Mouse (Mus musculus): ENCODE results near the gene Slc9a9. TPM values are rescaled to one million over a fixed set of nuclear protein-coding genes. Genes with fewer than 3 reads are reported as not detected.
A peak's percentile ranks its signal among the peaks of the same experiment; 100 is the strongest.

Slc9a9 gene
- polyA plus RNA-seq, 1 experiment from 2014 or later: 4.0 TPM

DNA sequence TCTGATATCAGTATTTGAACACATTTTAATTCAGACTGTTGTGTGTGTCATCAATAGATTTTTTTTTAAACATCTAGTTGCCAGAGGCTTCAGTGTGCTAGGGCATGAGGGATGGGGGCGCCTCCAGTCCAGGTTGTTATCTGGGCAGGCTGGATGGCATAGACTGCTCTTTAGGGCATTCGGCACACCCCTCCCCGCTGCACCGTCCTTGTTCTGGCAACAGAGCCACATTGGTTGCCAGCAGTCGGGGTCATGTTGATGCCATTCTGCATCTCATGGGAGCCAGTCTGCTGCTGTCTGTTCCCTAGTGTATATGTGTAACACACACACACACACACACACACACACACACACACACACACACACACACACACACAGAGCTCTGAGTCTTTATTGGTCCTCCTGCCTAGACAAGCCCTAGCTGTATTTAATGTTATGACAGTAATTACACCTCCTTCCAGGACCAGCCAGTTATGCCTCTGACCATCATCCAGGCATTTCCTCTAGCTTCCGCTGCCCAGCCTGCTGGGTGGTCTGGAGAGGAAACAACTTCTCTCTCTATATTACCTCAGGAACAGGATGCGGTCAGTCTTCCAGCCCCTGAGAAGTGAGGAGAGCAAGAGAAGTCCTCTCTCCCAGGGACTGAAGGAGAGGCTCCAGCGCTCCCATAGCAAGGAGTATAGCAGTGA is 63.0 kb downstream of the Slc9a9 start:
- 72% methylated on average over 8 of the region's 8 CpGs for WGBS
- Histone ChIP-seq H3K4me2 (no peak overlapping the region), H3K9me3 (replicated peaks) (no peaks in the 10 kb centered on the region), H3K27ac (ENCODE audit: poor library complexity, severe bottlenecking) (no peak overlapping the region), H3K36me3 (no peaks in the 10 kb centered on the region), H3K27me3 (replicated peaks) (peaks cover 8% of the 10 kb centered on the region; the same call in 1 of the 2 replicates), H3K4me1 (replicated peaks) (no peaks in the 10 kb centered on the region), H3K4me3 (no peak overlapping the region), H3K9ac (no peak overlapping the region)
- peak; percentile 29; the same call in 1 of the 2 replicates for ATAC-seq (ENCODE audit: insufficient number of reproducible peaks, low FRiP score)

GRCm38 (mm10) chr9:94734320-94734719 is 64.6 kb downstream of the Slc9a9 start:
- no peaks in the 10 kb centered on the region for H3K4me1 ChIP-seq (replicated peaks)
- no peaks in the 10 kb centered on the region for H3K36me3 ChIP-seq
- 0 out of 2 replicates have a peak, but pooled peaks cover 8% of the 10 kb centered on the region for H3K27me3 ChIP-seq (replicated peaks)
- no peak overlapping the region for H3K4me3 ChIP-seq
- H3K9ac ChIP-seq: no peak overlapping the region
- no peaks in the 10 kb centered on the region for H3K9me3 ChIP-seq (replicated peaks)
- no peak for ATAC-seq (ENCODE audit: insufficient number of reproducible peaks, low FRiP score)
- no peak overlapping the region for H3K27ac ChIP-seq (ENCODE audit: poor library complexity, severe bottlenecking)
- WGBS: 79% methylated on average over 1 of the region's 1 CpGs
- no peak overlapping the region for H3K4me2 ChIP-seq

- H3K9me3 ChIP-seq (replicated peaks): no peaks in the 10 kb centered on the region
- 0 out of 2 replicates have a peak, but pooled peaks cover 8% of the 10 kb centered on the region for H3K27me3 ChIP-seq (replicated peaks)
- H3K4me3 ChIP-seq: no peak overlapping the region
- H3K9ac ChIP-seq: no peak overlapping the region
- H3K36me3 ChIP-seq: no peaks in the 10 kb centered on the region
- 0 out of 2 replicates have a peak, but pooled peaks cover 5% of the 10 kb centered on the region for H3K4me1 ChIP-seq (replicated peaks)
- no peak for ATAC-seq (ENCODE audit: insufficient number of reproducible peaks, low FRiP score)
- 65% methylated on average over 5 of the region's 5 CpGs for WGBS
- H3K4me2 ChIP-seq: no peak overlapping the region
- no peak overlapping the region for H3K27ac ChIP-seq (ENCODE audit: poor library complexity, severe bottlenecking)
Observed at GRCm38 (mm10) chr9:94737226-94737625, 67.5 kb downstream of the Slc9a9 start.

DNA sequence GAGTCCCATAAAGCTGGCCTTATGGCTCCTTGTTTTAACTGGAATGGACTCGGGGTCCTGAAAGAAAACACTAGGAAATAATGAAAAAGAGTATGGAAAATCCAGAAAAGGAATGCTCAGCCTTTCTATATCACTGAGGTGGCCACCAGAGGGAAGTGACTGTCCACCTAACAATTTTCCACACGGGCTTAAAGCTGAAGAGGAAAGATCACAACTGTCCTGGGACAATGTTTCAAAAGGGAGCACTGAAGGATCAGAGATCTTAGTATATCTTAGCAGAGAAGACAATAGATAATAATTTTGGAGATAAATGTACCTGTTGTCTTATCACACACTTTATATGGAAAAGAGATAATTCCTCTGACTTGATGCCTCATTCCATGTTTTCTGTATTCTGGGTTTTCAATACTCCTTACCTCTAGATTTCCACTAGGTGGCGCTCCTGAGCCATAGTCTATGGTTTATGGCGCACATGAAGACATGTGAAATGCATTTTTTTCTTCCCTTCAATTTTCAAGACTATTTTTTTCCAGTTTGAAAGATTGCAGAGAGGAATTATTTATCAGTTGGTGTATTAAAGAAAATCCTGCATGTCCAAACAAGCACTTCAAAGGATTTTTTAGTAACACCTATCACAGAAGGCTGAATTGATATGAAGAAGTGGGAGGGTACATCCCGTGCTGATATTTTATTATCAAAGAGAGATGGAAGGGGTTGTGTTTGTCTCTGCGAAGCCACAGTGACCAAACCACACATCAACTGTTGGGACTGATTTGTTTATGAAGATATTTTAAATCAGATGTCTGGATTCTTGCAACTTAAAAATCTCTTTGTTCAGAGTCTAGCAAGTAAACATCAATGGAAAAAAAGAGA is 69.1 kb downstream of the Slc9a9 start:
- 40% methylated on average over 6 of the region's 6 CpGs for WGBS
- no peak for ATAC-seq (ENCODE audit: insufficient number of reproducible peaks, low FRiP score)
- H3K4me2 ChIP-seq: no peak overlapping the region
- no peak overlapping the region for H3K4me3 ChIP-seq
- no peaks in the 10 kb centered on the region for H3K9me3 ChIP-seq (replicated peaks)
- H3K27ac ChIP-seq (ENCODE audit: poor library complexity, severe bottlenecking): no peak overlapping the region
- H3K9ac ChIP-seq: no peak overlapping the region
- 0 out of 2 replicates have a peak, but pooled peaks cover 5% of the 10 kb centered on the region for H3K4me1 ChIP-seq (replicated peaks)
- H3K36me3 ChIP-seq: no peaks in the 10 kb centered on the region
- H3K27me3 ChIP-seq (replicated peaks): 0 out of 2 replicates have a peak, but pooled peaks cover 8% of the 10 kb centered on the region

DNA sequence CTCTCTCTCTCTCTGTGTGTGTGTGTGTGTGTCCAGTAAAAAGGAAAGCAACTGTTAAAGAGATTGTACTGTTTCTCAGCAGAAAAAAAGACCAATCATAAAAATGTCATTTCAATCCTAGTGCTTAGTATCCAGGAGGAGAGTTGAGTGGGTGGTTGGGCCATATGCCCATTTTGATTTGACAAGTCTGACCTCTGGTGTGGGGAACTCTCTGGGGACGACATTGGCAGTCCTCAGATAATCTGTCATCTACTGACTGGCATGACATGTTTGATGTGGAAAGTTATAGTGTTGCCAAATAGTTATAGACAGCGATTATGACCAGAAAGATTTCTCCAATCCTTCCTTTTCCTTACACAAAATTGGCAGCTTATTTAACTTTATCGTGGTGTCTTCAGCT is 71.1 kb downstream of the Slc9a9 start:
- Histone ChIP-seq H3K9me3 (replicated peaks) (no peaks in the 10 kb centered on the region), H3K4me3 (no peak overlapping the region), H3K4me2 (no peak overlapping the region), H3K4me1 (replicated peaks) (0 out of 2 replicates have a peak, but pooled peaks cover 5% of the 10 kb centered on the region), H3K27me3 (replicated peaks) (0 out of 2 replicates have a peak, but pooled peaks cover 8% of the 10 kb centered on the region), H3K9ac (no peak overlapping the region), H3K27ac (ENCODE audit: poor library complexity, severe bottlenecking) (no peak overlapping the region), H3K36me3 (no peaks in the 10 kb centered on the region)
- ATAC-seq (ENCODE audit: insufficient number of reproducible peaks, low FRiP score): no peak
- WGBS: 71% methylated on average over 3 of the region's 3 CpGs

GRCm38 (mm10) chr9:94743291-94743690 is 73.6 kb downstream of the Slc9a9 start:
- Histone ChIP-seq H3K4me3 (no peak overlapping the region), H3K4me1 (replicated peaks) (0 out of 2 replicates have a peak, but pooled peaks cover 5% of the 10 kb centered on the region), H3K36me3 (no peaks in the 10 kb centered on the region), H3K27me3 (replicated peaks) (no peaks in the 10 kb centered on the region), H3K9me3 (replicated peaks) (no peaks in the 10 kb centered on the region), H3K9ac (no peak overlapping the region), H3K4me2 (no peak overlapping the region), H3K27ac (ENCODE audit: poor library complexity, severe bottlenecking) (no peak overlapping the region)
- WGBS: 91% methylated on average over 1 of the region's 1 CpGs
- no peak for ATAC-seq (ENCODE audit: insufficient number of reproducible peaks, low FRiP score)

GRCm38 (mm10) chr9:94748503-94748902 is 78.8 kb downstream of the Slc9a9 start:
- no peaks in the 10 kb centered on the region for H3K9me3 ChIP-seq (replicated peaks)
- no peak for ATAC-seq (ENCODE audit: insufficient number of reproducible peaks, low FRiP score)
- H3K9ac ChIP-seq: no peak overlapping the region
- no peak overlapping the region for H3K4me3 ChIP-seq
- WGBS: 82% methylated on average over 2 of the region's 2 CpGs
- H3K4me1 ChIP-seq (replicated peaks): peaks cover 8% of the 10 kb centered on the region
- peaks cover 3% of the 10 kb centered on the region; the same call in 1 of the 2 replicates for H3K27me3 ChIP-seq (replicated peaks)
- H3K36me3 ChIP-seq: no peaks in the 10 kb centered on the region
- H3K27ac ChIP-seq (ENCODE audit: poor library complexity, severe bottlenecking): no peak overlapping the region
- no peak overlapping the region for H3K4me2 ChIP-seq

DNA sequence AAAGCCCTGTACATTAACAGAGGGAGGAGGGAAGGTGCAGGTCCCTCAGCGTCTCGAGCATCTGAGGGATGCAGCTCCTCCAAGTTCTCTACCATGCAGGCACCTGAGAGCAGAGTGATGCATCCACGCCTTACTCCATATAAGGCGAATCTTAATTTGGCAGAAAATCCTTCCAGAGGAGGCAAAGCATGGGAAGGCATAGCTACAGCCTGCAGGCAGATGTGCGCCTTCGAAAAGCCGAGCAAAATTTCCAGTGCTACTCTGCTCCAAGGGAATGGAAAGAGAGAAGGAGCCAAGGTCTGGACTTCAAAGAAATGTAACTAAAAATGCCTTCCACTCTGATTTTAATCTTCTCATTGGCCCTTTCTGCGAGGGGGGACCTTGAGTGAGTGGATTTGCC is 80.5 kb downstream of the Slc9a9 start:
- no peak for ATAC-seq (ENCODE audit: insufficient number of reproducible peaks, low FRiP score)
- WGBS: 81% methylated on average over 8 of the region's 8 CpGs
- Histone ChIP-seq H3K9me3 (replicated peaks) (no peaks in the 10 kb centered on the region), H3K9ac (no peak overlapping the region), H3K36me3 (no peaks in the 10 kb centered on the region), H3K4me2 (no peak overlapping the region), H3K4me1 (replicated peaks) (peaks cover 8% of the 10 kb centered on the region), H3K4me3 (no peak overlapping the region), H3K27ac (ENCODE audit: poor library complexity, severe bottlenecking) (no peak overlapping the region), H3K27me3 (replicated peaks) (peaks cover 3% of the 10 kb centered on the region; the same call in 1 of the 2 replicates)

DNA sequence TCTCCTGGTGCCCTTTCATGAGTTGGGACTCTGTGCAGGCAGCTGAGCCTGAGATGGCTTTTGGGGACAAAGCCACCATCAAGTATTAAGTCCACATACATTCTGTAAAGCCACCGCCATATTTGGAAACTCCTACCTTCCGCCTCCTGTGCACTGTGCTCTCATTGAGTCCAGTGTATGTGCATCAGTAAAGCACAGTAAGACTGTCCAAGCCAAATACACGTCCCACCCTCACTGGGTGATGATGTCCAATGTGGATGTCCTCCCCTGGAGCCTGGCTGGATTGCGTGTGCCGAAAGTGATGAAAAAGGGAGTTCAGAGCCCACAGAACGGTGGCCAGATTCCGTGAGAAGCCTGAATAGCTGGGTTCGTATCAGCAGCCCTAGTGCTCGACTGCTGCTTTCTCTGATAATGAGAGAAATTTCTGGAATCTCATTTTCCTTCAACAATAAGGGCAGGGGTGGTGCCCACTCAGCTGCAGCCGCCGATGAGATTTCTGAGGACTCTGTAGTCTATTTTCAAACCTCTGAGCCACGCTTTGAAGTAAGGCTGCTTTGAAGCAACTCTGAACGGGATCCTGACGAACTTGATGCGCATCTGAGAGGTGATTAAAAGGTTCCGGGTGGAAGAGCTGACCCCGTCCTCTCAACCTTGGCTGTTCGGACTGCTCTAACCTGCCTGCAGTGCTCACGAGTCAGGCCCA is 81.4 kb downstream of the Slc9a9 start:
- H3K4me2 ChIP-seq: peak overlapping the region; percentile 40
- WGBS: 43% methylated on average over 19 of the region's 19 CpGs
- peaks cover 3% of the 10 kb centered on the region; the same call in 1 of the 2 replicates for H3K27me3 ChIP-seq (replicated peaks)
- no peaks in the 10 kb centered on the region for H3K9me3 ChIP-seq (replicated peaks)
- ATAC-seq (ENCODE audit: insufficient number of reproducible peaks, low FRiP score): no peak
- H3K9ac ChIP-seq: no peak overlapping the region
- H3K36me3 ChIP-seq: no peaks in the 10 kb centered on the region
- peaks cover 8% of the 10 kb centered on the region for H3K4me1 ChIP-seq (replicated peaks)
- no peak overlapping the region for H3K4me3 ChIP-seq
- H3K27ac ChIP-seq (ENCODE audit: poor library complexity, severe bottlenecking): no peak overlapping the region

DNA sequence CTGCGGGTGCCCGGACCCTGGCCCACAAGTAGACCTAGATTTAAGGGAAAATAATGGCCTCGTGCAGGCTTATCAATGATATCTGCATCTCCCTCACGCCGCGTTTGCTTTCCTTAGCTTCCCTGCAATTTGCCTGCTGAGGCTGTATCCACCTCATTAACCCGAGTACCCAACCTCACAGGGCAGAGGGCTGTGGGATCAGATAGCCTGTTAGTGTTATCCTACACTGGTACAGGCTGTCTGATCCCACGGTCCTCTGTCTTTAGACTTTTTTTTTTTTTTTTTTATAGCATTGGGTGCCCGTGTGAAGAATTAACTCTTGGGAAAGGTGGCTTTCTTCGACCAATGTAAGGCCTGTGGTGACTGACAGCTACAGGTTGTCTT is 81.9 kb downstream of the Slc9a9 start:
- H3K27ac ChIP-seq (ENCODE audit: poor library complexity, severe bottlenecking): no peak overlapping the region
- no peak for ATAC-seq (ENCODE audit: insufficient number of reproducible peaks, low FRiP score)
- H3K9me3 ChIP-seq (replicated peaks): no peaks in the 10 kb centered on the region
- peaks cover 8% of the 10 kb centered on the region for H3K4me1 ChIP-seq (replicated peaks)
- no peak overlapping the region for H3K9ac ChIP-seq
- no peaks in the 10 kb centered on the region for H3K36me3 ChIP-seq
- no peak overlapping the region for H3K4me3 ChIP-seq
- peak overlapping the region; percentile 40 for H3K4me2 ChIP-seq
- peaks cover 3% of the 10 kb centered on the region; the same call in 1 of the 2 replicates for H3K27me3 ChIP-seq (replicated peaks)
- 49% methylated on average over 10 of the region's 10 CpGs for WGBS

- 82% methylated on average over 3 of the region's 3 CpGs for WGBS
- H3K9ac ChIP-seq: no peak overlapping the region
Observed at GRCm38 (mm10) chr9:94752121-94752520, 82.4 kb downstream of the Slc9a9 start.

More at GRCm38 (mm10) chr9:94752121-94752520, 82.4 kb downstream of the Slc9a9 start:
- no peak overlapping the region for H3K27ac ChIP-seq (ENCODE audit: poor library complexity, severe bottlenecking)
- H3K4me3 ChIP-seq: no peak overlapping the region
- no peak for ATAC-seq (ENCODE audit: insufficient number of reproducible peaks, low FRiP score)
- H3K4me2 ChIP-seq: no peak overlapping the region
- H3K36me3 ChIP-seq: no peaks in the 10 kb centered on the region
- peaks cover 3% of the 10 kb centered on the region; the same call in 1 of the 2 replicates for H3K27me3 ChIP-seq (replicated peaks)
- no peaks in the 10 kb centered on the region for H3K9me3 ChIP-seq (replicated peaks)
- peaks cover 8% of the 10 kb centered on the region for H3K4me1 ChIP-seq (replicated peaks)

Data from heart, embryonic 12.5 days (tissue).